9 mouse cellular contexts compared by ENCODE assay signal in genomic region chr2:139883581-139884263, GRCm38 (mm10).
DNase-seq lines count a peak whose midpoint lies in the region; ATAC-seq lines count a peak whose summit lies in the region.
"Had no signal": no experiment of that assay in that cellular context is flagged by ENCODE, and none has a peak within 500 bp of the region (broad histone marks: within the 10 kb centered on the region; RNA-seq: fewer than 3 reads in every experiment).

No protein-coding gene starts in this region.

- no peak overlapping the region for H3K9ac ChIP-seq in forebrain, embryonic 14.5 days (ENCODE audit: low read length)
- no peak overlapping the region for H3K9ac ChIP-seq in kidney, embryonic 16.5 days (replicated peaks; ENCODE audit: low read length)

- H3K27me3 ChIP-seq in forebrain, embryonic 14.5 days (replicated peaks; ENCODE audit: control insufficient read depth, insufficient read depth, low read length) = no peaks in the 10 kb centered on the region
- H3K27me3 ChIP-seq in forebrain, embryonic 10.5 days (ENCODE audit: poor library complexity, severe bottlenecking) = no peaks in the 10 kb centered on the region
- H3K27me3 ChIP-seq in kidney, embryonic 16.5 days (ENCODE audit: insufficient read depth, low read length) = no peaks in the 10 kb centered on the region

- H3K4me2 ChIP-seq in forebrain, embryonic 14.5 days (ENCODE audit: low read length) = no peak overlapping the region
- H3K4me2 ChIP-seq in kidney, embryonic 16.5 days (replicated peaks; ENCODE audit: low read depth, low read length) = no peak overlapping the region

- no peak overlapping the region for H3K4me3 ChIP-seq in forebrain, embryonic 14.5 days (ENCODE audit: low read depth, low read length)
- no peak overlapping the region for H3K4me3 ChIP-seq in forebrain, embryonic 10.5 days
- H3K4me3 ChIP-seq in kidney, embryonic 16.5 days (ENCODE audit: low read length) = no peak overlapping the region
- H3K4me3 ChIP-seq: hindbrain, embryonic 10.5 days had no signal

- no peaks in the 10 kb centered on the region for H3K9me3 ChIP-seq in forebrain, embryonic 14.5 days (replicated peaks; ENCODE audit: control insufficient read depth, low read length)
- no peaks in the 10 kb centered on the region for H3K9me3 ChIP-seq in forebrain, embryonic 10.5 days
- H3K9me3 ChIP-seq in kidney, embryonic 16.5 days (ENCODE audit: low read length) = no peaks in the 10 kb centered on the region
- H3K9me3 ChIP-seq: hindbrain, embryonic 10.5 days had no signal

- no peaks in the 10 kb centered on the region for H3K36me3 ChIP-seq in forebrain, embryonic 14.5 days (ENCODE audit: control insufficient read depth, insufficient read depth, low read length)
- H3K36me3 ChIP-seq in forebrain, embryonic 10.5 days (replicated peaks) = 0 out of 2 replicates have a peak, but pooled peaks cover 2% of the 10 kb centered on the region
- no peaks in the 10 kb centered on the region for H3K36me3 ChIP-seq in kidney, embryonic 16.5 days (ENCODE audit: insufficient read depth, low read length)
- H3K36me3 ChIP-seq: hindbrain, embryonic 10.5 days had no signal

- 81% methylated on average over 7 of the region's 7 CpGs for WGBS in forebrain, embryonic 14.5 days
- WGBS in forebrain, embryonic 10.5 days = 92% methylated on average over 7 of the region's 7 CpGs
- WGBS in kidney, embryonic 16.5 days = 82% methylated on average over 7 of the region's 7 CpGs

- no peak overlapping the region for H3K27ac ChIP-seq in forebrain, embryonic 14.5 days (ENCODE audit: low read depth, low read length)
- H3K27ac ChIP-seq in forebrain, embryonic 10.5 days = no peak overlapping the region
- H3K27ac ChIP-seq in kidney, embryonic 16.5 days (ENCODE audit: low read length) = no peak overlapping the region
- H3K27ac ChIP-seq: hindbrain, embryonic 10.5 days had no signal

- DNase-seq in forebrain, embryonic 14.5 days (ENCODE audit: low spot score) = peak; percentile 68
- DNase-seq in forebrain, embryonic 10.5 days (ENCODE audit: extremely low spot score, low spot score) = no peak
- peak; percentile 25 for DNase-seq in urinary bladder, postnatal 14 days (ENCODE audit: low spot score)
- no peak for DNase-seq in urinary bladder, postnatal 25 days (ENCODE audit: low spot score)
- peak; percentile 41 to 54 for DNase-seq in layer of hippocampus, postnatal 10 days (ENCODE audit: low spot score in 2 of 2)
- no peak for DNase-seq in testis, postnatal 14 days (ENCODE audit: low spot score)
- DNase-seq in kidney, postnatal 10 days = no peak

- ATAC-seq in forebrain, embryonic 14.5 days = peak; percentile 82; the same call in 1 of the 2 replicates
- no peak for ATAC-seq in kidney, embryonic 16.5 days (ENCODE audit: low FRiP score, low TSS enrichment)

- H3K4me1 ChIP-seq in forebrain, embryonic 14.5 days (ENCODE audit: control insufficient read depth, insufficient read depth, low read length) = no peaks in the 10 kb centered on the region
- no peaks in the 10 kb centered on the region for H3K4me1 ChIP-seq in forebrain, embryonic 10.5 days
- no peaks in the 10 kb centered on the region for H3K4me1 ChIP-seq in kidney, embryonic 16.5 days (ENCODE audit: insufficient read depth, low read length)
- H3K4me1 ChIP-seq: hindbrain, embryonic 10.5 days had no signal

Comparison
In these comparisons a context has a peak if more than half of its experiments do, and no peak if none do; other contexts are left out.
1. DNase-seq: peak in forebrain, embryonic 14.5 days (single experiment), urinary bladder, postnatal 14 days (single experiment) and layer of hippocampus, postnatal 10 days (2 of 2); none in forebrain, embryonic 10.5 days (single experiment), urinary bladder, postnatal 25 days (single experiment), testis, postnatal 14 days (single experiment) and kidney, postnatal 10 days (single experiment).